Mouse (Mus musculus) megakaryocyte, embryonic 14.5 days (primary cell): ENCODE data around the gene Sipa1l2.

Source experiments
- FLI1 ChIP-seq: IDR thresholded peaks from 2 replicates; pipeline ENCODE4 v1.6.1; 2012; ENCODE audit warnings: low read length, inconsistent platforms, mixed read lengths
- GATA1 ChIP-seq: IDR thresholded peaks from 3 replicates; pipeline ENCODE4 v1.6.1; 2012; ENCODE audit warnings: mixed read lengths, low read length, inconsistent platforms, borderline replicate concordance

DNA sequence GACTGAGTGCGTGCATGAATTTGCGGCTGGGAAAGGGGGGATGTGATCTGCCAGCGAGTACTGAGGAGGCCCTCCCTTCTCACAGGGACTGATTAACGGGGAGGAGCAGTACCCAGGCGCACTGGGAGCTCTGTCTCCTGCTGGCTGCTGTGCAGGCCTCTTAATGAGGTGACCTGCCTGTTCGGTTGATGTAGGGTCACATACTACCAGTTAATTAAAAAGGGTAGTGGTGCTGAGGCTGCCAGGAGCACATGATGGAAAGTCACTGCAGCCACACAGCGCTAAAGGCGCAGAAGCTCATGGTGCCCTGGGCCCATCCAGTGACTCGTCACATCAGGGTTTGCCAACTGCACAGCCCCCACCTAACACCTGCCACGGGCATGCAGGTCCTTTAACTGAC lies 145.7 kb downstream of the Sipa1l2 start:
- TF ChIP-seq GATA1 (no peak), FLI1 (no peak)
